Mouse (Mus musculus) liver, embryonic 14.5 days (tissue): ENCODE measurements around the gene Pik3r2.

ENCODE experiments used
- CTCF ChIP-seq: IDR thresholded peaks from 2 replicates; pipeline ENCODE4 v1.5.1; 2016; ENCODE audit warnings: antibody characterized with exemption, low read depth, control low read depth
- EP300 ChIP-seq: IDR thresholded peaks from 2 replicates; pipeline ENCODE4 v1.6.1; 2016; ENCODE audit warnings: antibody characterized with exemption, low read depth

DNA sequence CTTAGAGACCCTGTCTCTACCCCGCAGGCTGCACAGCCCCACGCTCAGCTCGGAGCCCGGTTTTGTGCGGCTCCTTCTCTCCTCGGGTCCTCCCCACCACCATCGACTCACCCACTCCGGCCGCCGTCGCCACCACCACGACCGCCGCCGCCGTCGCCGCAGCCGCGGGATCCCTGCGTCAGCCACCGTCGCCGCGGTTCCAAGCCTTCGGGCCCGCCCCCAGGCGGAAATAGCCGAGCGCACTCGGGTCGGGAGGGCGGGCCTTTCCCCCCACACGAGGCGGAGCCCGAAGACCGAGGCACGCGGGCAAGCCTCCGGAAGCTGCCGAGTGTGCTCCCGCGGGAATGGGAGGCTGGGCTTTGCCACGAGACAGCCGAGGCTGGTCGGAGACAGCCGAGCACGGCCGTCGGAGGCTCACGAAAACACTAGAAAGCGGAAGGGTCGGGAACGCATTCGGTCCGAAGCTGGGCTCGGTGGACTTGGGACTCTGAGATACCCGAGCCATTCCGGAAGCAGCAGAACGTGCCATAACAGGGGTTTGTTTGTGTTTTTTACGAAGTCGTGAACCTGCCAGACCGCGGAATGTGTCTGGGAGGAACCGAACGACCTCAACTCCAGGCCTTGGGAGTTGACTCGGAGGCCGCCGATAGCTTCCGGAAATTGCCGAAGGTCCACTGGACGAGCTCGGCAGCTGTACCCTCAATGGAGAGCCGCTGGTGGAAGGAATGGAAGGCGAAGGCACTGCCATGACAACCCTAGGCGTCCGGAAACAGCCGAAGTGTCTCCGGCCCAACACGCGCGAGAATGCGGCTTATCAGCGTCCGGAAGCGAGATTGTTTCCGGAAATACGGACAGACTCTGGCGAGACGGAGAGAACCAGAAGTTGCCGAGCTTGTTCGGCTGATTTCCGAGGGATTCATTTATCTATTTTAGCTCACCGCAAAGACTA lies at the start of gene Pik3r2:
- TF ChIP-seq CTCF: no peak
- TF ChIP-seq EP300: 0 out of 2 replicates have a peak, but pooled peaks have one; percentile 7
